8 mouse cellular contexts compared by ENCODE assay signal in genomic region chr11:102295598-102296471, GRCm38 (mm10). TPM values are rescaled to one million over a fixed set of nuclear protein-coding genes. Genes with fewer than 3 reads are reported as not detected.
DNase-seq lines count a peak whose midpoint lies in the region; ATAC-seq and TF ChIP-seq lines count a peak whose summit lies in the region.

No protein-coding gene starts in this region.

- WGBS in forebrain, embryonic 14.5 days, result under 1% methylated on average over 37 of the region's 73 CpGs
- WGBS in olfactory bulb, adult 2 months, result 2% methylated on average over 54 of the region's 73 CpGs

- TF ChIP-seq POLR2A in olfactory bulb, adult 2 months (IDR thresholded peaks at IDR 0.05; ENCODE audit: insufficient read depth, low read depth, low read length), result no peak

- DNase-seq in kidney, adult 18-20 months, result peak; percentile 60
- no peak for DNase-seq in kidney, adult 8-10 months
- DNase-seq in adrenal gland, postnatal 36 days, result peak; percentile 54 to 78
- DNase-seq in forebrain, embryonic 14.5 days (ENCODE audit: low spot score), result peak; percentile 74
- DNase-seq in induced T-regulatory cell, adult 2 months (ENCODE audit: low read depth), result peak; percentile 85
- DNase-seq in lung, adult 18-20 months, result peak; percentile 39 to 50
- DNase-seq in frontal cortex, postnatal 25 days (ENCODE audit: low spot score in 2 of 2), result no peak

- no peak for TF ChIP-seq CTCF in olfactory bulb, adult 2 months (IDR thresholded peaks at IDR 0.05; ENCODE audit: insufficient read depth, low read depth, low read length)

- H3K4me2 ChIP-seq in forebrain, embryonic 14.5 days (ENCODE audit: low read length), result peak overlapping the region; percentile 94

- no peaks in the 10 kb centered on the region for H3K9me3 ChIP-seq in forebrain, embryonic 14.5 days (replicated peaks; ENCODE audit: control insufficient read depth, low read length)

- H3K4me3 ChIP-seq in forebrain, embryonic 14.5 days (ENCODE audit: low read depth, low read length), result peak overlapping the region; percentile 89
- peak overlapping the region; percentile 93 for H3K4me3 ChIP-seq in olfactory bulb, adult 2 months (ENCODE audit: insufficient read depth, low read depth, low read length)

- H3K4me1 ChIP-seq in forebrain, embryonic 14.5 days (ENCODE audit: control insufficient read depth, insufficient read depth, low read length), result peaks cover 8% of the 10 kb centered on the region
- peaks cover 21% of the 10 kb centered on the region for H3K4me1 ChIP-seq in olfactory bulb, adult 2 months (ENCODE audit: control insufficient read depth, insufficient read depth, low read length)

- no peaks in the 10 kb centered on the region for H3K27me3 ChIP-seq in forebrain, embryonic 14.5 days (replicated peaks; ENCODE audit: control insufficient read depth, insufficient read depth, low read length)

- H3K36me3 ChIP-seq in forebrain, embryonic 14.5 days (ENCODE audit: control insufficient read depth, insufficient read depth, low read length), result peaks cover 31% of the 10 kb centered on the region

- peak overlapping the region; percentile 96 for H3K9ac ChIP-seq in forebrain, embryonic 14.5 days (ENCODE audit: low read length)

- ATAC-seq in forebrain, embryonic 14.5 days, result peak; percentile 35

- peak overlapping the region; percentile 99 for H3K27ac ChIP-seq in forebrain, embryonic 14.5 days (ENCODE audit: low read depth, low read length)
- peak overlapping the region; percentile 64; the same call in 1 of the 2 replicates for H3K27ac ChIP-seq in olfactory bulb, adult 2 months (ENCODE audit: insufficient read depth, low read depth, low read length)

RNA-seq across cellular contexts. Expression of gene Atxn7l3, which starts 0.6 kb away (rescaled TPM):
- 10 to 100 TPM; 51.6 to 54.2 TPM for total RNA-seq in adrenal gland, postnatal 36 days (2021)
- polyA plus RNA-seq in forebrain, embryonic 14.5 days (2014; fragmentation: Nextera tagmentation; extraction: Ambion mirVana), result 25.2 and 28.7 TPM in 2 replicates
- not detected in 2 replicates for polyA plus RNA-seq in olfactory bulb, adult 2 months (2012; ENCODE audit: insufficient read depth, insufficient read length, low replicate concordance, missing spikeins)

RNA-seq across cellular contexts. Expression of gene Tmub2, which starts 11.1 kb away (rescaled TPM):
- total RNA-seq in adrenal gland, postnatal 36 days (2021), result 10 to 100 TPM; 47.3 to 60.4 TPM
- 74.4 and 75.3 TPM in 2 replicates for polyA plus RNA-seq in forebrain, embryonic 14.5 days (2014; fragmentation: Nextera tagmentation; extraction: Ambion mirVana)
- polyA plus RNA-seq in olfactory bulb, adult 2 months (2012; ENCODE audit: insufficient read depth, insufficient read length, low replicate concordance, missing spikeins), result 472 TPM in 1 of 2 replicates, not detected in the other

RNA-seq across cellular contexts. Expression of gene Ubtf, which starts 23.7 kb away (rescaled TPM):
- 100 to 1,000 TPM; 101 to 103 TPM for total RNA-seq in adrenal gland, postnatal 36 days (2021)
- polyA plus RNA-seq in forebrain, embryonic 14.5 days (2014; fragmentation: Nextera tagmentation; extraction: Ambion mirVana), result 74.5 and 91.0 TPM in 2 replicates
- polyA plus RNA-seq in olfactory bulb, adult 2 months (2012; ENCODE audit: insufficient read depth, insufficient read length, low replicate concordance, missing spikeins), result 213 TPM in 1 of 2 replicates, not detected in the other

RNA-seq across cellular contexts. Expression of gene Asb16, which starts 27.3 kb away (rescaled TPM):
- under 1 TPM; 0.10 to 0.30 TPM for total RNA-seq in adrenal gland, postnatal 36 days (2021)
- polyA plus RNA-seq in forebrain, embryonic 14.5 days (2014; fragmentation: Nextera tagmentation; extraction: Ambion mirVana), result not detected in 2 replicates
- polyA plus RNA-seq in olfactory bulb, adult 2 months (2012; ENCODE audit: insufficient read depth, insufficient read length, low replicate concordance, missing spikeins), result not detected in 2 replicates

RNA-seq across cellular contexts. Expression of gene BC030867, which starts 47.2 kb away (rescaled TPM):
- under 1 TPM; 0.66 to 0.76 TPM for total RNA-seq in adrenal gland, postnatal 36 days (2021)
- 6.1 and 6.3 TPM in 2 replicates for polyA plus RNA-seq in forebrain, embryonic 14.5 days (2014; fragmentation: Nextera tagmentation; extraction: Ambion mirVana)
- not detected in 2 replicates for polyA plus RNA-seq in olfactory bulb, adult 2 months (2012; ENCODE audit: insufficient read depth, insufficient read length, low replicate concordance, missing spikeins)

Comparison
In these comparisons a context has a peak if more than half of its experiments do, and no peak if none do; other contexts are left out.
1. DNase-seq: peak in kidney, adult 18-20 months (single experiment), adrenal gland, postnatal 36 days (2 of 2), forebrain, embryonic 14.5 days (single experiment), induced T-regulatory cell, adult 2 months (single experiment) and lung, adult 18-20 months (2 of 2); none in kidney, adult 8-10 months (0 of 2) and frontal cortex, postnatal 25 days (0 of 2).